Mouse (Mus musculus) frontal cortex, postnatal 10 days (tissue): ENCODE measurements around the gene Nos1.
"Not testable (repeated sequence)": the region's sequence is repeated elsewhere in the genome, so short reads cannot be mapped to it uniquely, and the experiment has no call there.

Source experiments
- DNase-seq, 2 experiments: peaks; one replicate each; pipeline ENCODE4 v3.0.0; 2022; ENCODE audit warnings: low spot score in 2 of 2, mixed read lengths in 1 of 2

Nos1 gene

GRCm38 (mm10) chr5:117839501-117839900, 58.7 kb downstream of the Nos1 start:
- no peak for DNase-seq

- DNase-seq, result no peak
Observed at GRCm38 (mm10) chr5:117840203-117840602, 59.4 kb downstream of the Nos1 start.

GRCm38 (mm10) chr5:117840988-117841387, 60.2 kb downstream of the Nos1 start:
- DNase-seq, result peak; percentile 15 to 31

- DNase-seq, result peak in 1 of 2 experiments; percentile 25
Observed at GRCm38 (mm10) chr5:117841651-117842347, 61.0 kb downstream of the Nos1 start.

- DNase-seq, result no peak
Observed at GRCm38 (mm10) chr5:117842699-117843098, 61.9 kb downstream of the Nos1 start.

- no peak for DNase-seq
Observed at GRCm38 (mm10) chr5:117844611-117845010, 63.8 kb downstream of the Nos1 start.

- no peak for DNase-seq
Observed at GRCm38 (mm10) chr5:117850474-117850873, 69.6 kb downstream of the Nos1 start.

GRCm38 (mm10) chr5:117853741-117854140, 72.9 kb downstream of the Nos1 start:
- DNase-seq, result no peak

GRCm38 (mm10) chr5:117864588-117865300, 83.9 kb downstream of the Nos1 start:
- DNase-seq, result peak; percentile 31 to 36

- no peak for DNase-seq
Observed at GRCm38 (mm10) chr5:117865876-117866275, 85.0 kb downstream of the Nos1 start.

GRCm38 (mm10) chr5:117871614-117872013, 90.8 kb downstream of the Nos1 start:
- no peak for DNase-seq

- no peak for DNase-seq
Observed at GRCm38 (mm10) chr5:117873807-117874206, 93.0 kb downstream of the Nos1 start.

GRCm38 (mm10) chr5:117874236-117874635, 93.4 kb downstream of the Nos1 start:
- DNase-seq, result no peak

GRCm38 (mm10) chr5:117879136-117879535, 98.3 kb downstream of the Nos1 start:
- DNase-seq, result no peak

- DNase-seq, result no peak
Observed at GRCm38 (mm10) chr5:117880916-117881555, 100.2 kb downstream of the Nos1 start.

- not testable (repeated sequence) for DNase-seq
Observed at GRCm38 (mm10) chr5:117882411-117882810, 101.6 kb downstream of the Nos1 start.

GRCm38 (mm10) chr5:117884991-117885390, 104.2 kb downstream of the Nos1 start:
- DNase-seq, result no peak

- DNase-seq, result no peak
Observed at GRCm38 (mm10) chr5:117888126-117888525, 107.3 kb downstream of the Nos1 start.

GRCm38 (mm10) chr5:117888946-117889345, 108.1 kb downstream of the Nos1 start:
- DNase-seq, result no peak

GRCm38 (mm10) chr5:117889571-117889970, 108.7 kb downstream of the Nos1 start:
- DNase-seq, result no peak

GRCm38 (mm10) chr5:117890871-117891270, 110.0 kb downstream of the Nos1 start:
- DNase-seq, result no peak

- no peak for DNase-seq
Observed at GRCm38 (mm10) chr5:117891545-117891944, 110.7 kb downstream of the Nos1 start.

- no peak for DNase-seq
Observed at GRCm38 (mm10) chr5:117894050-117894449, 113.2 kb downstream of the Nos1 start.
